Mouse (Mus musculus) neural tube, embryonic 10.5 days (tissue): ENCODE measurements at regions not wholly inside any gene's neighbourhood (a gene's known extent, or its start where the extent isn't known, plus 50 kb on each side); places are given as distances from the start of the nearest gene placed in this dataset.

Experiments
- DNase-seq: peaks from one replicate; pipeline ENCODE4 v3.0.0-alpha.2; 2017; ENCODE audit warnings: low spot score; ENCODE audit errors: extremely low spot score

DNA sequence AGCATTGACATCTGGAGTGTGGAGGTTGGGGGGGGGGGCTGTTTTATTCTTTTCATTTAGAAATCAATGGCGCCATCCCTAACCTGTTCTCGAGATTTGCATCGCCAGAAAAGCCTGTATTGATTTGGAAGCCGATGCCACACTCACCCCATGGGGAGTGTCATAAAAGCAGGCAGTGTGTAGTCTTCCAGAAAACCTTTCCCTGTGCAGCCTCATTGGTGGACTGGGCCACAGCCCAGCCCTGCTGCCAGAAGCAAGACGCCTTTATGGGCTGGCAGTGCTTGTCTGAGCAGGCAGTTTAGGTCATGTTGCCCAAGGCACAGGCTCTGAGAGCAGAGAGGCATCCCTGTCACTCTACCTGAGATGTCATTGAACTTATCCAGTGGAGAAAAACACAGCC, 117.0 kb upstream of the Cdh4 start:
- no peak for DNase-seq

DNA sequence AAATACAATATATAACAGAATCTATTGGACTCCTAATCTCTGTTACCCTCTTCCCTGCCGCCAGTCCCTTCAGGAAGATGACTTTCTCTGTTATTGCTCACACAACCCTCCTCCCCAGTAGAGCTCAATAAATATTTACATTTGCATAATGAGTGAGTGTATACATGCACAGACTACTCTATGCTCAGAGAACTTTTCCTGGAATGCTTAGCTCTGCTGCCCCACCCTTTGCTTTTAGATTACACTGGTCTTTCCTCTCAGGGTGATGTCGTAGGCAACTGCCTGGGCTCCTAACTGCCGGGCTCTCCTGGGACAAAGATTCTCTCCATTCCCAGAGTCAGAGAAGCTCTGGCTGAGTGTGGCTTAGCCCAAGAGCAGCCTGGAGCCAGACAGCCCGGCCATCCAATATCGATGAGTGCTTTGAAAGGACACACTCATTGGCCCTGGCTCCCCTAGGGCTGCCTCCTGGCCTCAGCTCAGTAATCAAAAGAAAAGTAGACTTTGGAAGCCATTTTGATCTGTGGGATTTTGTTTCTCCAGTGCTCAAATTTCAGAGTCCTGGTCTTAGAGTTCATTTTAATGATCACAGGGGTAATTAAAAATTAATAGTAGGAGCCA, 109.2 kb upstream of the Cdh4 start:
- no peak for DNase-seq

DNA sequence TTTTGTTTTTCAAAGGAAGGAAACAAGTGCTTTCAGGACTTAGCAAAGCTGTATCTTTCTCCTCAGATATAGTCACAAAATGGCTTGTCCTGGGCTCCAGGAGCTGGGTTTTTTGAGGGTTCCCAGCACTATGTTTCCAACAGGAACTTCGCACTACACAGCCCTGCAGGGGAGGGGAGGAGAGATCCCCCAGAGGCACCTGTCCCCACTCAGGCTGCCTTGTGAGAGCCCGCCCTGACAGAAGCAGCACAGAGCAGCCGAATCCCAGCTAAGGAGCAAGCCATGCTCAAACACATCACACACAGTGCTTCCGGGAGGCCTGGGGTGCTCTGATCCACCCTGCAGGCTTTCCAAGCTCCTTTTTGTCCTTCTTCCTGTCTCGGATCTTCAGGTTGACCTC, 108.6 kb upstream of the Cdh4 start:
- no peak for DNase-seq

DNA sequence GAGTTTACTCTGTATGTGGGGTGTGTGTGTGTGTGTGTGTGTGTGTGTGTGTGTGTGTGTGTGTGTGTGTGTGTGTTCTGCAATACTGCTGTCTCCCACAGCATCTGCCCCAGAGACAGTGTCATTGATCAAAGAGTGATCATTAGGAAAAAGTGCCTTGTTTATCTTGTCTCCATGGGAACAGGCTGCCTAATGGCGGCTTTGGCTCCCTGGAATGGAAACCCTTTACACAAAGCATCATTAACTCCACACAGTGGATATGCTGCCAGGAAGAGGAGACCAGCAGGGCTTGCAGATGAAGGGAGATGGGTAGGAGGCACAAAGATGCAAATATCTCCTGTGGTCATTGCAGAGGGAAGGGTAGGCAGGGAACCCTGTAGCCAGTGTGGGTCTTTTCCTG, 106.0 kb upstream of the Cdh4 start:
- no peak for DNase-seq

DNA sequence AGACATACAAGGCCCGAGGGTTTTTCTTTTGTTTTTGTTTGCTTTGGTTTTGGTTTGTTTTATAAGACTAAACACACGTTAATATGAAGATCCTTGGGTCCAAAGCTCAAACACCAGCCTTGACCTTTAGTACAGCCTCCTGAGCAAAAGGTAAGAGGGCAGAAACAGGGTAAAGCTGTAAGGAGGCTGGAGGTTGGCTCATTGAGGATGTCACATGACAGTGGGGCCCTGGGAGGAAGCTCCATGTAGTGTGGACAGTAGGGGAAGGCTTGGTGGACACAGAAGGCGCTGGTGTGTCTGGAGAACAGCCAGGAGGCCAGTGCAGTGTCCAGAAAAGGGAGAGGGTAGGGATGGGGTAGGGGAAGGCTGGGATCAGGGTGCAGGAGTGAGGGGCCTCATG, 89.6 kb upstream of the Cdh4 start:
- DNase-seq = no peak

DNA sequence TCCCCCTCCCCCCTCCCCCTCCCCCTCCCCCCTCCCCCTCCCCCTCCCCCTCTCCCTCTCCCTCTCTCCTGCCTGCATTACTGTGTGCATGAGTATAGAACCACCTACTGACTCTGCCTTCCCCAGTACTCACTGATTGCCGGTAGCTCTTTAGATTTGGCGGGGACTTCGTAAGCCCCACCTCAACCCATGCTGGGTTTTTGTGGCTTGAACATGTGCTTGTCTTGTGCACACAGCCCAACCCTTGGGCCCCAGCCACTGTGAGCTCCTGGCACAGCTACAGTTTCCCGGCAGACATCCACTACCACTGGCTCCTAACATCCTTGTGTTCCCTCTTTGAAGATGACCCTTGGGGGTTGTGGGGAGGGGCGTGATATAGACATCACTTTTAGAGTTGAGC, 87.4 kb upstream of the Cdh4 start:
- no peak for DNase-seq

DNA sequence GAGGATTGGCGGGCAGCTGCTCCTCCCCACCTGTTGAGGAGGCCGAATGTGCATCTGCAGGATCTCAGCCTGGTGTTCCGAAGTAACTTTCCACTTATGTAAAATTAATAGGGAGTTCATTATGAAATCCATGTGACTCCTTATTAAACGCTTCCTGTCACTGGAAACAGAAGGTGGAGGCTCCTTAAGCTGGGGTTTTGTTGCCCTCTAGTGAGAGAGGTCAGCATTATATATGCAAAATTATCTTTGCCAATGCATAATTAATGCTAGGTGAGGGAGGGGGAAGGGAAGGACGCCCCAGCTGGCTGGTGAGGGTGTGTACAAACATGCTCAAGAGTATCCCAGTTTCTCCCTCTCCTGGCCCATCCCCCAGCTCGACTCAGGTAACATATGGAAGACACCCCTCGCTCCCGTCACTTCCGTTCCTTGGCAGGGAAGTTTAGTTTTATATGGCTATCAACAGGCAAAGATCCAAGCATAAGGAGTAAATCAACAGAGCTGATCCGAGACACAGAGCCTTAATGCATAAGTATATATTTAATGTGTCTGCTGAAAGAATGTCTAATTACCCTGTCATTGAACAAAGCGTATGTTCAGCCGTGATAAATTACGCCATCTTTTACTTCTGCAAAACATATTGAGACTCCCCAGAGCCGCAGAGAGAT, 71.2 kb upstream of the Cdh4 start:
- no peak for DNase-seq

DNA sequence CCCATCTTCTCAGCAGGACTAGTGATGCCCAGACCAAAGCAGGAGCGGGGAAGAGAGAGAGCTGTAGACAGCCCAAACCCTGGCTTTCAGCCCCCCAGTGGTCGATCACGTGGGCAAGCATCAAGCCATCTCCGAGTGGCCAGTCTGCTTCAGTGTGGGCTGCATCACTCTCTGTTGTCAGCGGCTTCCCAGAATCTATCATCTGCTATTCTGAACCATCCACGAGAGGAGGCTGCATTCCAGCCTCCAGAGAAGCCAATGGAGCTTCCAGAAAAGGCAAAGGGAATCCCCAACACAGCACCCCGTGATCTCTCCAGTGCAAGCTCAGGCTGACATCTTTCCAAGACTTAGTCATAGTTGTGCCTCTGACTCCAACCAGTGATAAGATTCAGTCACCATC, 70.7 kb upstream of the Cdh4 start:
- DNase-seq = no peak

DNA sequence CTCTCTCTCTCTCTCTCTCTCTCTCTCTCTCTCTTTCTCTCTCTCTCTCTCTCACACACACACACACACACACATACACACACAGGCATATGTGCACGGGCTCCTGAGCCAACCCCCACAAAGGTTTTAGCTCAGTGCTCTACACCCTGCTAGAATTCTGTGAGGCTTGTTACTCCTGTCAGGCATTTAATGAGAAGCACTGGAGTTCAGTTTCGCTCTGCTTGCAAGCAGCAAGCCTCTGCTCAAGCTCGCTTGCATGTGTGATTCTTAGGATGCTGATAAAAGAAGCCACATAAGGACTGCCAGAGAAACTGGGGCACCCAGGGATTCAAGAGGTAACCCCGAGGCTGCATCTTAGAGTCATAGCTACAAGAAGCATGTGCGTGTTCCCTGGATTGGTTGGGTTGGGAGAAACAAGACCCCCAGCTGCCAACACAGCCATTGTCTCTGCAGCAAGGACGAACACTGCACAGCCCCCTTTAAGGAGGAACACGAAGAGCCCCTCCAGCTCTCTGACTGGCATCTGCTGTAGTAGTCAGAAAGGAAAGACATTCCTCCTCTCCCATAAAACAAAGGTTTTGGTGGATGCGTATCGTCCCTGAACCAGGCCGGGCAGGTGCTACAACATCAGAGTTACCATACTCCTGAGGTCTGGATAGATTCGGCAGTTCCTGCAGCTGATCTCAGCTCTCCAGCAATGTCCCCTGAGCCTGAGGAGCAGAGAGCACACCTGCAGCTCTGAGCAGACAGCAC, 62.4 kb upstream of the Cdh4 start:
- no peak for DNase-seq

DNA sequence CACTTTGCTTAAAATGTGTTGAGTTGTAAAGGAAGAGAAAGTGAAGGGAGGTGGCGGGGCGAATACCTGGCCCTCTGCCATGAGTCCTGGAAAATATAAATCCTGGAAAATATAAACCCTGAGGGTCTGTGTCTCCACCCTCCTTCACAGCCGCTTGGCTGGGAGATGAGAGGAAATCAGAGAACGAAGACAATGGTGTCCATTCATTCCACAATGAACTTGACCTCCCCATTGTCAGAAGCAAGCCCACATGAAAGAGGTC, 61.9 kb upstream of the Cdh4 start:
- no peak for DNase-seq

DNA sequence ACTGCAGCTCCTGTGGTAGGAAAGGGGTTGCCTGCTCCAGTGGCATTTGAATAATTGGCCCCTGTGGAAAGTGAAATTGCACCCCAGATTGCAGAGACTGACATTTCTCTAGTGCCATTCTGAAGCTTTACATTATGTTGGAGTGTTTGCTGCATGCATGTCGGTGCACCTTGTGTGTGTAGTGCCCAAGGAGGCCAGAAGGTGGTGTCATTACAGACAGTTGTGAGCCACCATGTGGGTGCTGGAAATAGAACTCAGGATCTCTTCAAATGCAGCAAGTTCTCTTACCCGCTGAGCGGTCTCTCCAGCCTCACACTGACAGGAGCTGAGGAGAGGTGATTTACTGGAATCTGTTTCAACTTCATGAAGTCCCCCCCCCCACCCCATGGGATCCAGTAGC, 60.3 kb upstream of the Cdh4 start:
- DNase-seq = no peak

DNA sequence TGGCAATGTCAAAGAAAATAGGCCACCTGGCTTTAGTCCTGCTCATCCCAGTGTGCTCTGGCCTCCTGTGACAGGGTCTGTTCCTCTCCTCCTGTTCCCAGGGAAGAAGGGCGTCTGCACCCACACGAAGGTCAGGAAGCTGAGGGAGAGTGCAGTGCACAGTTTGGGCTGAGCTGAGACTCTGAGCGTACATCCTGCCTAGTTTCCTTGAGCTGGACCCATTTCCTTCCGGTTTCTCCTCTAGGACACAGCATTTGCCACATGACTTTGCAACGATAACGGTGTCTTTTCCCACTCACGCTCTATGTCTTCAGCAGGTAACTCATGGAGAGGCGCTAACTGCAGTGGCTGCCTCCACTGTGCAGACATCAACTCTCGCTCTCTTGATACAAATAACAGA, 59.6 kb upstream of the Cdh4 start:
- no peak for DNase-seq

DNA sequence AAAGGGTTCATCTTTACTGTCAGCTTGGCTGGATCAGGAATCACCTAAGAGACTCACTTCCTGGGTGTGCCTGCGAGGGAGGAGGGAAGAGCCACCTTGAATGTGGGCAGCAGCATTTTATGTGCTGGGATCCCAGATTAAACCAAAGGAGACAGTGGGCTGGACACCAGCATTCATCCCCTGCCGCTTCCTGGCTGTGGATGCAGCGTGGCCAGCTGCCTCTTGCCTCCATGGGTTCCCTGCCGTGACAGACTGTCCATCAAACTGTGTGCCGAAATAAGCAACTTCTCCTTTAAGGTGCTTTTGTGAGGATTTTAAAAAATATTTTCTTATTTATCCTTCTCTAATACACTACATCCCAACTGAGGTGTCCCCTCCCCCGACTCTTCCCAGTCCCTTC, 55.4 kb upstream of the Cdh4 start:
- DNase-seq = no peak

DNA sequence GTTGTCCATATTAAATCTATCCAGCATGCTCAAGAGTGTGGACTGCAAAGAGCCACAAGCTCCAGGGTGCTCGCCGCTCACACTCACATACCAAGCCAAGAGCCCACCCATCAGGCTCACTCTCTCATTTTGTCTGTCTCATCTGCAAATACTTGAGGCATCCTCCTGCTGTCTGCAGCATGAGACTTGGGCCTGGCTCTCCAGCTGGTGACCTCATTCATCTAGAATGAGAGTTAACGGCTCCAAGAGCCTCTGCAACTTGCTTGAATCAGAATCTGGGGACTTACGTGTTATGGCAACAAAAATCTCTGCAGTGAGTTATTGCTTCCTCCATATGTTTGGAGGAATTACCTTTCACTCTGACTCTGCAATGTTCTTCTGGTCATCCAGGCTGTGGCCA, 51.7 kb upstream of the Cdh4 start:
- DNase-seq = no peak

DNA sequence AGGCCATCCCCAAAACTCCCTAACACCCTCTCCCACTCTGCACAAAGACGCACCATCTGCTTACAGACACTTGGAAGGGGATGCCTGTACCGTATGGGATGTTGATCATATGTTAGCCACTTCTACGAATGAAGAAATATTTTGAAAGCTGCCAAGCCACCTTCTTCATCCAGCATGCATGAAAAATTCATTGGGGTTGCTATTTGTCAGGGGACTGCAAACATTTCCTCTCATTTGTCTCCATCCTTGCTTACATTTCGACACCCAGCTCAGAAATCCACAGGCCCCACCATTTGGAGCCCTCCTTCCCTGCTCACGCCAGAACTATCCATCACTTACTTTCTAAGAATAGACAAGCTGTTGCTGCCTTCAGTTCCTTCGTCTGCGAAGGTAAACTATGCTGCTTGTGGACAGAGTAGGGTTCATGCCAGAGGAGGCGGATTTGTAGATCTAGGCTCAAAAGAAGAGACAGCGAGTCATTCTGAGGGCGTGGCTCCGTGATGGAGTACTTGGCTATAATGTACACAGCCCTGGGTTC, 51.2 kb upstream of the Cdh4 start:
- no peak for DNase-seq
